Mouse (Mus musculus) right cerebral cortex, postnatal 4 days (tissue): ENCODE data around the gene Adnp.
A peak's percentile ranks its signal among the peaks of the same experiment; 100 is the strongest.

Experiments used
- DNase-seq: peaks from one replicate; pipeline ENCODE4 v3.0.0-alpha.2; 2022

Adnp gene

DNA sequence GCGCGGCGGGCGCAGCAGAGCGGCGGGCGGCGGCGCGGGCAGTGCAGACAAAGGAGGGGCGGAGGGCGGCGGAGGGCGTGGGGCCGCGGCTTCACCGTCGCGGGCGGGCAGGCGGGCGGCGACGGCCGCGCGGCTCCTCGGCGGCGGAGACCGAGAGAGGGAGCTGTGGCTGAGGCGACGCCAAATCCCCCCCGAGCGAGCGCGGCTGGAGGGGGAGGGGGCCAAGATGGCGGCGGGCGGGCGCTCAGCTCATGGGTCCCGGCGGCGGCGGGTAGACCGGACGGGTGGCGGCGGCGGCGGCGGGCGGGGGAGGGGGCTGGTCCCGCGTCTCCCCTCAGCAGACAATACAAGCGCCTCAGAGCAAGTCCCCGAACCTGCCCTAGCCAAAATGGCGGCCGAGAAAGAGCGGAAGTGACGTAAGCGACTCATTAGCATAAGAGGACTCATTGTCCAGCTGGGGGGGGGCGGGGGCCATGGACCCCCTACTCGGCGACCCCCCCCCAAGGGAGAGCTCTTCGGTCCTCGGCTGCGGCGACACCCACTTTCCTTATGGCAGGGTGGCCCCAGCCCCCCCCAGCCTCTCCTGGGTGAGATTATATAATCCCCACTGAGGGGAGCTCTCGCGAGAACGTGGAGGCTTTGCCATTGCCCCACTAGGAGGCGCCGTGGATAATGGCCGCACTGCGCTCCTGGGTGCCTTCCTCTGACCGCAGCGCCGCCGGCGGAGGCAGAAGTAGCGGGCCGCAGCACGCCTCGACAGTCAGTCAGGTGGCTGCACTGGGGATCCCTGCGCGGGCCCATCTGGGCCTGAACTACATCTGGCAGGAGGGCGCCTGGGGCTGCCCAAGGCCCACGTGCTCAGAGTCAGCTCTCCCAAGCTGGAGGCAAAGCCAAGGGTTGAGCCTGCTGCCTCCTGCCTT is at the start of gene Adnp:
Adnp (minus strand) TSS at position 388 of the 920 bp plus-strand sequence.
- DNase-seq, result peak; percentile 94

GRCm38 (mm10) chr2:168256506-168256905 is 49.6 kb upstream of the Adnp start:
- no peak for DNase-seq

- DNase-seq, result peak; percentile 39
These were observed 46.9 kb upstream of the Adnp start for GRCm38 (mm10) chr2:168253822-168254221.

- no peak for DNase-seq
These were observed 45.9 kb upstream of the Adnp start for GRCm38 (mm10) chr2:168252639-168253292.

DNA sequence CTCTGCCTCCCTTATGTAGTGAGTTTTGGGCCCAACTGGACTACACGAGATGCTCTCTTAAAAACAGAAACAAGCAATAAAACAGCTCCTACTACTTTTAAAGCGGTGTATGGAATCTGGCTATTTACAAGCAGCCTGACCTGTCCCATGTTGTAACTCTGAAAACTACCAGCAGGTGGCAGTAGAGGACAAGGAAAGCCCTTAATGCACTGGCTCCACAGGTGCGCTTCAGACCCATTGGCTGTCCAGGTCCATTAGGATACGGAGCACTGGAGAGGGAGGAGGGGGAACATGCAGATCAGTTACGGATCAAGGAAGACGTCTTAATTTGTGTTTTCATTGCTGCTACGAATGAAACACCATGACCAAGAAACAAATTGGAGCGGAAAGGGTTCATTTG is 43.4 kb upstream of the Adnp start:
- DNase-seq, result peak; percentile 91

- peak; percentile 52 for DNase-seq
These were observed 41.9 kb upstream of the Adnp start for GRCm38 (mm10) chr2:168248856-168249245.

DNA sequence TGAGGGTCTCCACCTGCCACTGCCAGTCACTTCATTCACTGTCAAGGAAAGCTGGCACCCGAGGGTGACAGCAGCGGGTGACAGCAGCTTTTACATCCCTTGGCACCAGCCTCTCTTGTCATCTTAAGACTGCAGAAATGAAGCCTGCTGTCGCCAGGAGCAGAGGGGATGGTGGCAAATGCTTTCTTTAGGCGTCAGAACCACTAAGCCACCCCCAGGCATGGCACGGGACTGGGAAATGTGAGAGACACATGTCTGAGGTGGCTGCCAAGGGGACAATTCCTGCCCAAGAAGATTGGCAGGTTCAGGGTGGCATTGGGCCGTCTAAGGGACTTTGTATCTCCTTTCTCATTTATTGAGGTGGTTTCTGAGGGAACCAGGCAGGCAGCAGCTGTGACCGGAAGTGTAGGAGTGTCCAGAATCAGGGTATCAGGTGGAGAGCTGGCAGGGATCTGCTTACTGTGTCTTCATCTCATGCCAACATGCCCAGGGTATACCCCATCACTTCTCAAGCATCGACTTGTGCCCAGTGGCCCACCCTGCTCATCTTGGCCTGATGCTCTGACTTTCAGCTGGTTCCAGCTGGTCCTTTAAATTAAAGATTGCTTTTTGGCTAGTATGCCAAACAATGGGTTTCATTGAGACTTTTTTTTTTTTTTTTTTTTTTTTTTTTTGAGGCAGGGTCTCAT is 41.4 kb upstream of the Adnp start:
- no peak for DNase-seq

GRCm38 (mm10) chr2:168245571-168245970 is 38.7 kb upstream of the Adnp start:
- DNase-seq, result no peak

DNA sequence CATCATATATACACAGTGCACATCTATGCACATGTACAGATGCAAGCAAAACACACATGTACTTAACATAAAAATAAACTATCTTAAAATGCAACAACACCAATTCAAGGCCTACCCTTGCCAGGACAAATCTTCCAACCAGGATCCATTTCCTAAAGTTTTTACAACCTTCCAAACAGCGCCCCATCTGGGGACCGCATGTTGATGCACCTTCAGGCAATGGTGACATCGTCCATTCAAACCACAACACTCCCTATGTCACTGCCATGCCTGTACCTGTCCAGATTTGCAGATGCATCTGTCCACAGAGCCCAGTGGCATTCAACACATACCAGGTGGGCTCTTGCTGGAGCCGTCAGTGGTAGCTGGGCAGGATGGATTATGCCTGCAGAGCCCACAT is 36.4 kb upstream of the Adnp start:
- DNase-seq, result no peak

- no peak for DNase-seq
These were observed 35.9 kb upstream of the Adnp start for GRCm38 (mm10) chr2:168242841-168243240.

- DNase-seq, result no peak
These were observed 31.4 kb upstream of the Adnp start for GRCm38 (mm10) chr2:168238335-168238734.

GRCm38 (mm10) chr2:168233286-168233685 is 26.4 kb upstream of the Adnp start:
- DNase-seq, result no peak

DNA sequence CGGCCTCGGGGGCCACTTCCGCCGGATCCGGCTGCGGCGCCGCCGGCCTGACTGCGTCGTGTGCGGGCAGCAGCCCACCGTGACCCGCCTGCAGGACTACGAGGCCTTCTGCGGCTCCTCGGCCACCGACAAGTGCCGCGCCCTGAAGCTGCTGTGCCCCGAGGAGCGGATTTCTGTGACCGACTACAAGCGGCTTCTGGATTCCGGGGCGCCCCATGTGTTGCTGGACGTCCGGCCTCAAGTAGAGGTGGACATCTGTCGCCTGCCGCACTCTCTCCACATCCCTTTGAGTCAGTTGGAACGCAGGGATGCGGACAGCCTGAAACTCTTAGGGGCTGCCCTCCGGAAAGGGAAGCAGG is 24.5 kb upstream of the Adnp start:
- DNase-seq, result no peak

GRCm38 (mm10) chr2:168230773-168231470 is 24.0 kb upstream of the Adnp start:
- DNase-seq, result peak; percentile 25

- DNase-seq, result peak; percentile 81
These were observed 23.3 kb upstream of the Adnp start, which contains the start of the genes Gm20716, Dpm1 and Mocs3 for GRCm38 (mm10) chr2:168230026-168230728. TSS of gene Gm20716 (minus strand) at chr2:168230364. TSS of gene Dpm1 (minus strand) at chr2:168230591. TSS of gene Mocs3 (plus strand) at chr2:168230622.

GRCm38 (mm10) chr2:168229116-168230025 is 22.5 kb upstream of the Adnp start:
- no peak for DNase-seq

GRCm38 (mm10) chr2:168223326-168223725 is 16.4 kb upstream of the Adnp start:
- no peak for DNase-seq

DNA sequence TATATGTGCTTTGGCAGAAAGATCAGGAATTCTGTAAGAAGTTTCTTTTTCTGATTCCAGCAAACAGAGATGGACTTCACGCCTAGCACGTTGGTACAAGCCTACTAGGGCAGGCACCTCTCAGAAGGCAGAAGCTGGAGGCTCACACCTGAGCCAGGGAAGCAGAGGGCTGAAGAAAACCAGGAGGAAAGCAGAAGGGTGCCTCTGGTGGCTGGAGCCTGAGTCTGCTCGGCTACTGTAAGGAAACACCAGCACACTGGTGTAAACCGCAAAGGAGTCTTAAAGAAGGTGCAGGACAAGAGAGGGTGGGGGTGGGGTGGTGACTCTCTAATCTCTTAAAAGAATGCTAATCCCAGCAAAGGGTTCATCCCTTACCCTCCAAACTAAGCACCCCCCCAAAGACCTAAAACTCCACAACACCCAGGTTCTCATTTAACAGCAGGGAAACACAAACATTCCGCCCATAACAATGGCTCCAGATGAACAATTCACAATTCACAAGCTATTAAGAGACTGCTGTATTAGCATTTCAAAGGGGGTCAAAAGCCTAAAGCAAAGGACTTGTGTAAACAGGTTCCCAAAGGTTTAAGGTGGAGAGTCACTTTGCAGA is 7.0 kb upstream of the Adnp start:
- no peak for DNase-seq

DNA sequence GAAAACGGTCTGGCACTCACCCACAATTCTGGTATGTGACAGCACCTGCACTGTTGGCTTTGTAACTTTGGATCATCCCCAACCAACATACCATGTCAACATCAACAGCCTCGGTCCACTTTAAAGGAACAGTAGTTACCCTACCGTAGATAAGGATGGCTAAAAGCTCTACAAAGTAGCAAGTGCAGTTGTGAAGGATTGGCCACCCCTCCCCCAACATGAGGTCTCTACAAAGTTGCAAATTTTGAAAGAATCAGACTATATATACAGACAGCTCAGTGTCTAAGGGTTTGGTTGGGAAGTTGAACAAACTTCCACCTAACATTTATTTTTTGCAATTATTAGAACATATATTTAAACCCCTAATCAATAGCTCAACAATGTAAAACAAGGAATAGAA is 971 bp upstream of the Adnp start:
- no peak for DNase-seq
